Mouse (Mus musculus): ENCODE data around the gene Med16. TPM values are rescaled to one million over a fixed set of nuclear protein-coding genes. Genes with fewer than 3 reads are reported as not detected.

Med16 gene
- total RNA-seq, 4 experiments from 2014 or later, result 50.4 to 61.2 (median 57.1) TPM

DNA sequence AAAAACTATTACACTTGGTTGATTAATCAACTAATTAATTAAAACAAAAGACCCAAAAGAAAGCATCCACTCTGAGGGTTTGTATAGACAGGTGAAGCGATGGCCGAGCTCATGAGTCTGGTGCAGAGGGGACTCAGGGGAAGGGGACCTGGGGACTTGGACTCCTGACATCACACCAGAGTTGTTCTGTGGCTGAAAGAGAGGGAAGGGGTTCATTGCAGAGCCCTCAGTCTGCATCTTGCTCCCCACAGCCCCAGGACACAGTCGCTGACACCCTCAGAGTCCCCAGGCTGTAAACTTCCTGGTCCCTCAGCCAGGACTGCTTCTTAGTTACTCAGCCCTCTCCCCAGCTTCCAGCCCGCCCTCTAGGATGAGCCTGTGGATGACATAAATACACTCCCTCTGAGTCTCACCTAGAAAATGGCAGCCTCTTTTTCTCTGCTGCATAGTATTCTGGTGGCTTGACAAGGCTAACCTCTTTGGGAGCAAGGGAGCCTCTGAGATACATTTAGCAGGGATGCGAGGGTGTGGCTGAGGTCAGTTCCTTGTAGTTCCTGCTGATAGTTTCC is 8.9 kb upstream of the Med16 start:
- no peak for DNase-seq (ENCODE audit: low spot score in 2 of 2)

DNA sequence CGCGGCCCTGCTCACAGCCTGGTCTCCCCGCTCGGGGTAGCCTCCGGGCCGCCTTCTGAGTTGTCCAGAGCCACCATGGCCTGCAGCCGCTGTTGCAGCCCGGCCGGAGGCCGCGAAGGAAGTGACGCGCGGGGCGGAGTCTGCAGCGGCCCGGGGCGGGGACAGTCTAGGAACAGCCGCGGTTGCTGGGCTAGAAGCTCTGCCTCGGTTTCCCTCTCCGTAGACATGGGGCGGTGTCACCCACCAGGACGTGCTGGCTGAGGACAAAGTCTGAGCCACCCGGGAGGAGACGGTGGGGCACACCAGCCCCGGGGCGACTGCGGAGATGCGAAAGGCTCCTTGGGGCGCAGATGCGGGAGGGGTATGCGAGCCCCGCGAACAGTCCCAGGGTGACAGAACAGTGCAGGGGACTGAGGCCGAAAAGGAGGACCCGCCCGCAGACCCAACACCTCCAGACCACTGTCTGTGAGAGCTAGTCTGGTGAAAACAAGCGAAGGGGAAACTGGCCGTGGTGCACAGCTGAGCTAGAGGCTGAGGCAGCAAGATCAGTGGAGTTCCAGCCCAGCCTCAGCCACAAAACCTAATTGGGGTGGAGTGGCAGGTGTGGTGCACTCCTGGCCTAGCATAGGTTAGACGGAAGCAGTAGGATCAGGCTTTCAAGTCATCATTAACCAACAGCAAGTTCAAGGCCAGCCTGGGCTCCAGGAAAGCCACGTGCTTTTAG is 8.2 kb upstream of the Med16 start, which contains the start of gene Kiss1r:
TSS of gene Kiss1r (plus strand) at position 164 of the 724 bp plus-strand sequence.
- DNase-seq (ENCODE audit: low spot score in 2 of 2), result peak; percentile 60 to 77

DNA sequence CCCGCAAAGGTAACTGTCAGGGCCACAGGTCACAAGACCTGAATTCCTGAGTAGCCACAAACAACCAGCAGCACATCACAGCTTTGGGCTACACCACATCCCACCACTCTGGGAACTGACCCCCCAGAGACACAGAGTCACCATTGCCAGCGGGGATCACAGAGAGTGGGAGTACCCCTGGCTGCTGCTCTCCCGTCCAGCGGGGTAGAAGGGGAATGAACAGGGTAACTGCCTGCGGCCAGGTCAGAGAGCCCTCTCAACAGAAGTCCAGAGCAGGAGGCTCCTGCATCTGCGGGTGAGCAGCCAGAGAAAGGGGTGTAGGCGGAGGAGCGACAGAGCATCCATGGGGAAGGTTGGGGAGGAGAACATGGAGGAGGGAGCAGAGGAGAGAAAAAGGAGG is 7.4 kb upstream of the Med16 start:
- DNase-seq (ENCODE audit: low spot score in 2 of 2), result no peak

DNA sequence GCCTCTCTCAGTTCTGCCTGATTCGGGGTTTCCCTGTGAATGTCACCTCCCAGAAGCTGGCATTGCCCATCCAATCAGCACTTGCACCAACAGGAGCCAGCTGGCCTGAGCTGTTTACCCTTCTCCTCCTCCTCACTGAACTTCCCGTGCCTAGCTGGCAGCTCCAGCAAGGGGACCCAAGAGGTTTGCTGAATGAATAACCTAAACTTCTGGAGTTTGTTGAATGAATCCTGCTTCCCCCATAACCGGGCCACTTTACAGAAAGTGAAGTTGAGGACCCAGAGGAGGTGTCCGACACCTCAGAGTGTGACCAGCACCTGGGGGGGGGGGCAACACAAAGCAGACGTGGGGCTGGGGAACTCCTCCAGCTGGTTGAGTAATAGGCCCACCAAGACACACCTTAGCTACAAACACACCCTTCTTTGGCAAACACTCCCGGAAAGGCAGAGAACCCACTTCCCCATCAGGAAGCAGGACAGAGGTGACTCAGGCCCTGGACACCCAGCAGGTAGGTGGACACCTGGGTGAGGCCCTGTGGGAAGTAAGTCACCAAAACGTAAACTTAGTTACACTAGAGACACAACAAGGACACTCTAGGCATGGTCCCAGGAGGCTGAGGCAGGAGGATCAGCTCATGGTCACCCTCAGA is 6.3 kb upstream of the Med16 start:
- DNase-seq (ENCODE audit: low spot score in 2 of 2), result no peak

DNA sequence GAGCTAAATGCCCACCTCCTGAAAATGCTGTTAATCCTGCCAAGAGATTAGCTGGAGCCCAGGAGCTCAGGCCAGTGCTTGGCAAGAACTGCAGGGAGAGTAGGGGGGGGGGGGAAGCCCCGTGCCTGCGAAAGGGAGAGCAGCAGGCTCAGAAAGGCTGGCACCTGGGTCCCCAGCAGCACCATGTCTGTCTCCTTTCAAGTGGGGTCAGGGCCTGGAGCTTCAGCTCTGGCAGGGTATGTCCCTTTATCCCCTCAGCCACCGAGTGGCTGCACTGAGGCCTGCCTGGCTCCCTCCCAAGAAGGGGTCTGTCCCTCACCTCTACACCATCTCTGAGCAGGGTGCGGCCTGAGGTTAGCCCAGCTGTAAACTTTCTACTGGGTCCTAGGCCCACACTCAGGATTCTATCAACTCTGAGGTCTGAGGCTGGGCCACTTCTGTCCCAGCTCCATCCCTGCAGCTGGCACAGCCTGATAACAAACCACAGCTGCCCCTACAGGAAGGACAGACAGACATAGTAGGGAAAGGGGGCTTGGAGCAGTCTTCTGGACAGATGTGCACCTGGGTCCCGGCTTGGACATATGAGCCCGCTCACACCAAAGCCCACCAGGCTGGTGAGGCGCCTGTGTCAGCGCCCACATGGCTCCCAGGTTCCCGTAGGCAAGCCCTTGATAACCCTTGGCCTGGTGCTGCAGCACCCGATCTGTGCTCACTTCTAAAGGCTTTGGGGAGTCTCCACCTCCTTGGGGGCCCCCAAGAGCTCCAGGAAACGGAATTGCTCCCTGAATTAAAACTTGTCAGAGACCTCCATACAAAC is 5.6 kb upstream of the Med16 start:
- DNase-seq (ENCODE audit: low spot score in 2 of 2), result no peak

DNA sequence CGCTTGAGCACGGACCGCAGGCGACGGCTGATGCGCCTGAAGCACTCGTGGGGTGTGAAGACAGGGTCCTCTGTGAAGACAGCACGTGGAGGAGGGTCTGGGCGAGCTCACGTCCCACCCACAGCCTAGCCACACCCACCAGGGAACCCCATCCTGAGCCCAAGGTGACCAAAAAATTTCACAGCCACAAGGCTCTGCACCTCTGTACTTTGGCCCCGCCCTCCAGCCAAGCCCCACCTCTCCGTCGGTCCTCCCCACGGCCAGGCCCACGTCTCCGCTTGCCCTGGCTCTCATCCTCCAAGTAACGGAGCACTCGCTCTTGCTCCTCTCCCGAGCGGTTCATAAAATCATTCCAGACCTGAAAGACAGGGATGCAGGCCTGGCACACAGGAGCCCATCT is 3.7 kb upstream of the Med16 start:
- no peak for DNase-seq (ENCODE audit: low spot score in 2 of 2)

DNA sequence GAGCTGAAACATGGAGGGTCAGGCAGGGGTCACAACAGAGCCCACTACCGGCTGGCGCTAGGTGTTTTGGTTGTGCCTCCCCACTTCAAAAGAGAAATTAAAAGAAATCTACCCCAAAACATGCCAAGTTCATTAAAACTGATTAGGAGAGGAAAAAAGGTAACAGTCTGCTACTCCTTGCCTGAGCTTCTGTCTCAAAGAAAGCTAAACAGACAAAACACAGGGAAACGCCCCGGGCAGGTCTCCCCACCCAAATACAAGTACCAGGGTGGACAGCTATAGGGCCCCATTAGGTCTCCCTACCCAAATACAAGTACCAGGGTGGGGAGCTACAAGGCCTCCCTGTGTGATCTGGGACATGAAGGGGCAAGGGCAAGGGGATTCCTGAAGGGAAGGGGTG is 1.8 kb upstream of the Med16 start, which contains the start of gene Gm26602:
TSS of gene Gm26602 (plus strand) at position 301 of the 400 bp plus-strand sequence.
- DNase-seq (ENCODE audit: low spot score in 2 of 2), result no peak

DNA sequence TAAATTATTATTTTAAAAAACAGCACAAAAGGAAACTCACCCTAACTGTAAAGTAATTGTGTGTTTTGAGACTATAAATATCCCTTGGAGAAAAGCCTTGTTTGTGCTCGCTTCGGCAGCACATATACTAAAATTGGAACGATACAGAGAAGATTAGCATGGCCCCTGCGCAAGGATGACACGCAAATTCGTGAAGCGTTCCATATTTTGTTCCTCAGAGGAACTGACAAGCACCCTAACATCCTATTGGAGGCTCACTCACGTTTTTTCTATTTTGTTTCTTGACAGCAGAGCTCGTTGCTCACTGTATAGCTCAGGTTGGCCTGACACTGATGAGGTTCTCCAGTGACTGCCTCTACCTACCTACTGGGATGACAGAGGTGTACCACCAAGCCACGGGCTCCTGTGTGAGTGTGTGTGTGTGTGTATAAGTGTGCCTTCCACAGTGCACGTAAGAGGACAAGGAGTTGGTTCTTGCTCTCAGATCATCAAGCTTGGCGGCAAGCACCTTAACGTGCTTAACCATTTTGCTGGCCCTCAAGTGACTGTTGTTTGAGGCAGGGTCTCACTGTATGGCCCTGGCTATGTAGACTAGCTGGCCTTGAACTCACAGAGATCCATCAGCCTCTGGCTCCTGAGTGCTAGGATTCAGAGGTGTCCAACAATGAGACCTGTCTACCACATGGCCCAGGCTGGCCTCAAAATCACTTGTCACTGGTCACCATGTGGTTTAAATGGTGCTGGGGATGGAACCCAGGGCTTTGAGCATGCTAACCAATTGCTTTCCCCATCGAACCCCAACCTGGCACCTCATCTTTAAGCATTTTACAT is 584 bp upstream of the Med16 start:
- DNase-seq (ENCODE audit: low spot score in 2 of 2), result peak; percentile 69

DNA sequence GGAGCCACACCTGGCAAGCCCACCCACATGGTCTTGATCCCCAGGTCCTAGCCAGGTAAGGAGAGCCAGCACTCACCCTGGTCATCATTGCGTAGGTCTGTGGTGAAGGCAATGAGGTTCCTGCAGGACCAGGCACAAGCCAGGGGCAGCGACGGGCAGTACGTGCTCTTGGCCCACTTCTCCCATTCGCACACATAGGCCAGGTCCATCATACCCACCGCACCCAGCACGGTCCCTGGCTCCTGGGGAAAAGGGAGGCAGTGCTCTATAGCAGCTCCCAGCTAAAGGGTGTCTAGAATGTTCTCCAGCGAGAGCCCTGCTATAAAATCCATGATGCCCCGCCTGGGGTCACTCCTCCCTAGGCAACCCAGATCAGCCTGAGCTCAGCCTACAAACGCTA is 1.3 kb downstream of the Med16 start:
- no peak for DNase-seq (ENCODE audit: low spot score in 2 of 2)

DNA sequence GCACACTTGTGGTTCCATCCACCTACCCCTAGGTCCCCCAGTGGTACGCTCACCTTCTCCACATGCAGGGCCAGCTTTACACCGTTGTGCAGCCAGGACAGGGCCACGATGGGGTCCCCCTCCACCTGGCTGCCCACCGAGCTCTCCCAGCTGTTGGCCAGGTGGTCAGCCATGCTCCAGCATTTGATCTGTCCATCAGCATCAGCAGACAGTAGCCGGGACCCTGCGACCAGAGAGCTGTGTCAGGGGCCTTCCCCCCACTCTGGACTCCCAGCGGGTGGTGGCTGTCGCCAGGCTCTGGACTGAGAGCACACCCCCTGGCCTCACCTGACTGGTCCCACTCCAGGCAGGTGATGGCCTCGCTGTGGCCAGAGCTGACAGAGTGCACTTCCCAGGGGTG is 2.0 kb downstream of the Med16 start:
- DNase-seq (ENCODE audit: low spot score in 2 of 2), result no peak

DNA sequence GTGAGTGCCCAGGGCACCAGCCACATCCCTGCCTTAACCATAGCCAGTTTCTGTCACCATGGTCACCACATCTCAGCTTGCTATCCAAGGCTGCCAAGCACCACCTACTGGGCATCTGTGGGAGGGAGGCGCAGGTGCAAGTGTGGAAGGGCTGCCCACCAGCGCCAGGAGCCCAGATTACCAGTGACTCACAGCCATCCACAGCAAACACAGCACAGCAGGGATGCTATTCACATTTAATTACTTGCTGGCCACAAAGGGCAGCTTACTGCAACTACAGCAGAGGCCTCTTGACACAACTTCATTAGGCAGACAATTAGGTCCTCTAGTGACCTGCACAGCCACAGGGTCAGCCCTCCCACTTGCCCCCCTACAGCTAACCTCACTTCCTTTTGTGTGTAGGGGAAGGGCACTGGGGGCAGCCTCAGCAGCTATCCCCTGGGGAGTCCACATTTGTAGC is 7.7 kb downstream of the Med16 start:
- DNase-seq (ENCODE audit: low spot score in 2 of 2), result peak; percentile 82 to 88

DNA sequence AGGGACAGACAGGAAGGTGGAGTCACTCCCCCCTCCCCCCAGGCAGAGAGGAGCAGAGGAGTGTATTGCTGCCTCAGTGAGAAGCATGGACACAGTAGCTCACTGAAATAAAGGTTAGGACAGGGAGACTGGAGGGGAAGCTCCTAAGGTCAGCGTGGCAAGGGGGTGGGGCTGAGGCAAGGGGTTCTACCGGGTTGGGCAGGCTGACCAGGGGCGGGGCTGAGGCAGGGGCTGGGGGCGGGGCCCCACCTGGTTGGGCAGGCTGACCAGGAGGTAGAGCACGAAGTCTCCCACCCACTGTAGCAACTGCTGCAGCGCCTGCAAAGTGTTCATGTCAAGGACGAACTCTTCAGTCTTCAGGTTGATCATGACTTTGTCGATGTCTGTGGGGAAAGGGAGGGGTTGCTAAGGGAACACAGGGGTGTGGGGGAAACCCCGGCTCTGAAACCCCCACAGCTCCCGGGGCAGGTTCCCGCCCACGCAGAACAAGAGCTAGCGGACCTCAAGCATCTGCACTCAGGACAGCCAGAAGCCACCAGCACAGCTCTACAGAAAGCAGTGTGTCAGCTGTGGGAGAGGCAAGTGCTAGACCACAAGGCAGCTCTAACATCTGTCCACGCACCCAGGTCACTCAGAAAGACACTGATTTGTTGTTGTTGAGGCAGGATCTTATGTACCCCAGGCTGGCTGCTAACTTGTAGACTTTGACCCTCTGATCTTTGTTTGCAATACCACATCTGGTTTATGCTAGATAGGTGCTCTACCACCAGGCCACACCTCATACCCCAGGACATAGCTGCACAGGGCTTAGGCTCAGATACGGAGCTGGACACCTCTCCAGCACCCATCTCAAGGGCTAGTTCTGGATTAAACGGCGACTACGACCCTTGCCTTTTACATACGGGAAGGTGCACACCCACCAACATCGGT is 11.1 kb downstream of the Med16 start:
- no peak for DNase-seq (ENCODE audit: low spot score in 2 of 2)

DNA sequence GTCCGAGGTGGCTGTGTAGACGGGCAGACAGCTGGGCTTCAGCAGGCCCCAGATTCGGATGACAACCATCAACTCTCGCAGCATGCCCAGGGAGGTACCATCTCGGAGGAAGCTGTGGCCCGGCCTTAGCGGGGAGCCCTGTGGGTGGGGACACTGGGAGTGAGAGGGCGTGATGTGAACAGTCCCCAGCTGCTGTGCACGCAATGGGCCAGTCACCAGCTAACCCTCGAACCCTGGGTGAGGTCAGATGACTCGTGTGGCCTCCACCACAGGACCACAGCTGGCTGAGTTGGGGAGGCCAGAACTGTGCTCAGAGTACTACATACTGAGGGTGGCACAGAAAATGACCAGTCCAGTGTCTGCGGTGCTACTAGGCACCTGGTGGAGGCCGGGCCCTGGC is 11.9 kb downstream of the Med16 start:
- DNase-seq (ENCODE audit: low spot score in 2 of 2), result no peak

DNA sequence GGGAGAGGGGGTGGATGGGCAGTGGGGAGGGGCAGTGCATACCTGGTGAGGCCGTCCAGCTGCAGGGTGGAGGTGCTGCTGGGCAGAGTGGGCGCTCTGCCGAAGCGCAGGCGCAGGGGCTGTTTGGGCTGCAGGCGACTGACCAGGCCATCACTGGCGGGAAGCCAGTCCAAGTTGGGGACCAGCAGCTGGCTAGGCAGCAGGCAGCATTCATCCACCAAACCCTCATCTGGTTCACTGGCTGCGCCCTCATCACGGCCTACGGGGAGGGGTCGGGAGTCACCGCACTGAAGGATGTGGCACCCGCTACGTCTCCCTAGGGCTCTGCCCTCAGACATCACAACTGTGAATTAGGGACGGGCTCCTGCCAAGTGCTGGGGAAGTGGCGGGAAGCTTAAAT is 12.4 kb downstream of the Med16 start:
- no peak for DNase-seq (ENCODE audit: low spot score in 2 of 2)

DNA sequence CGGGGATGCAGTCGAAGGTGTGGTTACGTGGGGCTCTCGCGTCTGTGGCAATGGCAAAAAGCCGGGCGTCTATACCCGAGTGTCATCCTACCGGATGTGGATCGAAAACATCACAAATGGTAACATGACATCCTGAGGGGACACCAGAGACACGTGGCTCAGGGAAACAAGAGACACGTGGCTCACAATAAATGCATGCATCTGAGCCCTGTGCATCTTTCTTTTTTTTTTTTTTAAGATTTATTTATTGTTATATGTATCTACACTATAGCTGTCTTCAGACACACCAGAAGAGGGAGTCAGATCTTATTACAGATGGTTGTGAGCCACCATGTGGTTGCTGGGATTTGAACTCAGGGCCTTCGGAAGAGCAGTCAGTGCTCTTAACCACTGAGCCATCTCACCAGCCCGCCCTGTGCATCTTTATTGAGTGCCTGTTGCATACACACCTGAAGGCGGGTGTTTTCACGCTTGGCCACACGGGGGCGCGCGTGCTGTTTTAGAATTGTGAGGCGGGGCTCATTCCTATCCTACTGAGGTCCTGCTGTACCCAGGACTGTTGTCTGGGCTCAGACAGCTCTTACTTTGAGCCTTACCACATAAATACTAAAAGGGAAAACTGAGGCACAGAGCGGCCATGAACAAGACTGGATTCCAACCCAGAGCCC is 16.1 kb downstream of the Med16 start:
- DNase-seq (ENCODE audit: low spot score in 2 of 2), result peak in 1 of 2 experiments; percentile 79

DNA sequence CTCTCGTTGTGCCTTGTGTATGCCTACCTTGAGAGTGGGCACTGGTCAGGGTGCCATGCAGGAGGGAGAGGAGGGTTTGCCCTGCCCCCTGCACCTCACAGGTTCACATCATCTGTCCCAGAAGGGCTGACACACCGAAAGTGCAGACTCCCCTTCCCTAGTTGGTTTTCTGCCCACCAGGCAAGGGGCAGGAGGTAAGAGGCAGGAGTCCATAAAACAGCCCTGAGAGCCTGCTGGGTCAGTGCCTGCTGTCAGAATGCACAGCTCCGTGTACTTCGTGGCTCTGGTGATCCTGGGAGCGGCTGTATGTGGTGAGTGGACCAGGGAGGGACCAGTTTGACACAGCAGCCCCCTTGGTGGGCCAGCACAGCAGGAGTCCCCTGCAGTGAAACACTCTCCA is 18.1 kb downstream of the Med16 start, which contains the start of gene Cfd:
TSS of gene Cfd (plus strand) at position 184 of the 400 bp plus-strand sequence.
- no peak for DNase-seq (ENCODE audit: low spot score in 2 of 2)

DNA sequence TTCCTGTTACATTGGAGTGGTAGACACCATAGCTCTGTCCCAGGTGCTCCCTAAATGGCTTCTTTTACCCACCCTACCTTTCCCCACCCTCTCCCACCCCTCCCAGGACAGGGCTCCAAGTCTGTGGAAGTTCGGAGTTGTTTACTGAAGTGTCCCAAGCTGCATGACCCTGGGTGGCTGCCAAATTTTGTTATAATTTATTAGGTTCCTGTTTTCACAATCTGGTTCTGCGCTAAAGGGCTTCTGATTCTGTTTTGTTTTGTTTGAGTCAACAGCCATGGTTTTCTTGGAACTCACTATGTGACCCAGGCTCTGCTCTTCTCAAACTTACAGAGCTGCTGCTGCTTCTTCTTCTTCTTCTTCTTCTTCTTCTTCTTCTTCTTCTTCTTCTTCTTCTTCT is 19.3 kb downstream of the Med16 start:
- no peak for DNase-seq (ENCODE audit: low spot score in 2 of 2)

DNA sequence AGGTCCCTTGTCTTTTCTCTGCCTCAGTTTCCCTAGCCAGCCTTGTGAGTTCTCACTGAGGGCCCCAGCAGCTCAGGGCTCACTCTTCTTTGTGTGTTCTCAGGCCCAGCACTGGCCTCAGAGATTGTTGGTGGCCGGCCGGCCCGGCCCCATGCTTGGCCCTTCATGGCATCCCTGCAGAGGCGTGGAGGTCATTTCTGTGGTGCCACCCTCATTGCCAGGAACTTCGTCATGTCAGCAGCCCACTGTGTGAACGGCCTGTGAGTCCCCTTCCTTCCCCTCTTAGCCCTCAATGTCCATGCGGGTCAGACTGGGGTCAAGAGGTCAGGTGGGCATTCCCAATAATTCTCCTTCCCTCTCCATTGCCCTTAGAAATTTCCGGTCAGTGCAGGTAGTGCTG is 22.1 kb downstream of the Med16 start:
- no peak for DNase-seq (ENCODE audit: low spot score in 2 of 2)

DNA sequence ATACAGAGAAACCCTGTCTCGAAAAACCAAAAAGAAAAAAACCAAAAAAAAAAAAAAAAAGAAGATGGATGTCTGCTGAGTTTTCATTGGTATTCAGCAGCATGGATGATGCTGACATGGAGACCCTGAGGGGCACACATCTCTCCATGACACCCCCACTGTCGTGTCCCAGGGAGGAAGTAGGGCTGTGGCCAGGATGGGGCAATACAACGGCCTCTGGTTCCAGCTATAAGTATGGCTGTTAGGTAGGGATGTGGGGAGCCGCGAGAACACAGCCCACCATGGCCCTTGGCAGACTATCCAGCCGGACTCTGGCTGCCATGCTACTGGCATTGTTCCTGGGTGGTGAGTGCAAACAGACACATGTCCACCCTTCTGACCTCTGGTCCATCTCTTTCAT is 22.7 kb downstream of the Med16 start, which contains the start of gene Elane:
TSS of gene Elane (plus strand) at position 194 of the 400 bp plus-strand sequence.
- DNase-seq (ENCODE audit: low spot score in 2 of 2), result no peak

Measured in layer of hippocampus, adult 8-10 months (tissue).